Mouse (Mus musculus): ENCODE measurements at regions not wholly inside any gene's neighbourhood (a gene's known extent, or its start where the extent isn't known, plus 50 kb on each side); places are given as distances from the start of the nearest gene placed in this dataset.

GRCm38 (mm10) chr1:121144981-121145380 is 187.4 kb downstream of the Insig2 start:
- TF ChIP-seq GATA1 (IDR thresholded peaks at IDR 0.05; ENCODE audit: borderline replicate concordance, low read length) = no peak
- TF ChIP-seq FLI1 (IDR thresholded peaks at IDR 0.05; ENCODE audit: low read length) = no peak
